Mouse (Mus musculus) adrenal gland, postnatal 36 days (tissue): ENCODE results near the gene Crlf1. TPM values are rescaled to one million over a fixed set of nuclear protein-coding genes. Genes with fewer than 3 reads are reported as not detected.
A peak's percentile ranks its signal among the peaks of the same experiment; 100 is the strongest.
"Not testable (repeated sequence)": the region's sequence is repeated elsewhere in the genome, so short reads cannot be mapped to it uniquely, and the experiment has no call there.

Experiments
- DNase-seq, 2 experiments: peaks; one replicate each; pipeline ENCODE4 v3.0.0; 2021; ENCODE audit warnings: mixed read lengths in 1 of 2
- total RNA-seq, 2 experiments: library from RNA; stranded (reverse); gene quantifications; 2 replicates each; pipeline ENCODE4 v1.2.3; 2021

The Crlf1 gene
- total RNA-seq, 2 experiments from 2014 or later: 0.23 to 0.95 TPM

DNA sequence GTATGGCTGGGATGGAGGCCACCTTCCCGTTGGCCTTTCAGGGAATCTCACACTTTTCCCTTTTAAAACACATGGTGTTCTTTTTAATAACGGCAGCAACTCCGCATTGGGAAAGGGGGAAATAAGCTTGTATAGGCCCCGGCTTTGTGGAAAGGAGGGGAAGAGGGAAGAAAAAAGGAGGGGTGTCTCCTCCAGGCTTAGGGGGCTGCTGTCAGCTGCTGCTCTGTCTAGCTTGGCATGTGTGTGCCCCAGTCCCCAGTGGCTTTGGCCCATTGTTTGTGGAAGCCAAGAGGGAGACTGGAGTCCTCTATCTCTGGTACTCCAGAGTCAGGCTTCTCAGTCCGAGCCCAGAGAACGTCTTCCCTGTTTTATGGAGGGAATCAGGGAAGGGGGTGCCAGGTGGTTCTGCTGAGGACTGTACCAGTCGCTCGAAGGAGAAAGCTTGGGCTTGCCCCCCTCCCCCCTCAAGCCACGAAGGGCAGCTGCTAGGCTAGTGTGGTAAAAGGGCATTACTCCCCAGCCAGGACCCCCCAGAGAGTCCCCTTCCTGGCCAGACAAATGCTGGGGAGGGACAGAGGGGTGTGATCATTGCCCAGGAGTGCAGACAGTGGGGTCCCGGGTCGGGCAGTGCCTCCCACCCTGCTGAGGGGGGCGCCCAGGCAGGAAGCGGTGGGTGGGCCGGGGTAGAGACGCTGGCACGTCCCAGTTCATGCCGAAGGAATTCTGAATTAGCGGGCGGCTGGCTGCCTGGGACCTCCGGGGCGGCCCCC is 2.2 kb downstream of the Crlf1 start:
- no peak for DNase-seq

DNA sequence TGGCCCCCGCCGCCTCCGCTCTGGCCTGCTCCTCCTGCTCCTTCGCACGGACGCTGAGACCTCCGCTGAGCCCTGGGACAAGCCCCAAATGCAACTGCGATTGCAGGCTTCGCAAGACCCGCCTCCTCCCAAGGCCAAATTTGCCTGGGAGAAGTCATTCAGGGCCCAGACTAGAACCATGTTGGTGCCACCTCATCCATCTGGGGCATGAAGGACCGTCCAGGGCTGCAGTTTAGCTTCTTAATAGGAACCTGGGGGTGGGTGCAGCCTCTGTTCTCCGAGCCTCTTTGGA is 2.8 kb downstream of the Crlf1 start:
- DNase-seq: peak; percentile 46 to 55

DNA sequence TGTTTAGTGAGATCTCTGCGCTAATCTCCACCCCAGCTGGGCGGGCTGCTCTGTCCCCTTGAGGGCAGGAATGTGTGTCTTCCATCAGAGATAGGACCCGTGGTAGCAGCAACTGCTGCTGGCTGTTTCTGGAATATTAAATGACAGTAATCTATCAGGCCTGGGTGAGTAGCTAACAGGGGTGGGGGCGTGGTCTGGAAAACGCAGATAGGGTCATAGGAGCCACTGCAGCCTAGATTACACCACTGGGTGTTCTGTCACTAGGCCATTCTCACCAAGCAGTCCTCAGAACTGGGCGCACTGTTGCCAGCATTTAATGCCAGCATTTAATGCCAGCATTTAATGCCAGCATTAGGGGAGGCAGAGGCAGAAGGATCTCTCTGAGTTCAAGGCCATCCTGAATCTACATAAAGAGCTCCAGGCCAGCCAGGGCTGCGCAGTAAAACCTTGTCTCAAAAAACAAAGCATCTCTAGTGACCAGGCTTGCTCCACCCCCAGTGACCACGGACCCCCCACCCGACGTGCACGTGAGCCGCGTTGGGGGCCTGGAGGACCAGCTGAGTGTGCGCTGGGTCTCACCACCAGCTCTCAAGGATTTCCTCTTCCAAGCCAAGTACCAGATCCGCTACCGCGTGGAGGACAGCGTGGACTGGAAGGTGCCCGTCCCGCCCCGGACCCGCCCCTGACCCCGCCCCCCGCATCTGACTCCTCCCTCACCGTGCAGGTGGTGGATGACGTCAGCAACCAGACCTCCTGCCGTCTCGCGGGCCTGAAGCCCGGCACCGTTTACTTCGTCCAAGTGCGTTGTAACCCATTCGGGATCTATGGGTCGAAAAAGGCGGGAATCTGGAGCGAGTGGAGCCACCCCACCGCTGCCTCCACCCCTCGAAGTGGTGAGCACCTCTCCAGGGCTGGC is 7.7 kb downstream of the Crlf1 start:
- no peak for DNase-seq

DNA sequence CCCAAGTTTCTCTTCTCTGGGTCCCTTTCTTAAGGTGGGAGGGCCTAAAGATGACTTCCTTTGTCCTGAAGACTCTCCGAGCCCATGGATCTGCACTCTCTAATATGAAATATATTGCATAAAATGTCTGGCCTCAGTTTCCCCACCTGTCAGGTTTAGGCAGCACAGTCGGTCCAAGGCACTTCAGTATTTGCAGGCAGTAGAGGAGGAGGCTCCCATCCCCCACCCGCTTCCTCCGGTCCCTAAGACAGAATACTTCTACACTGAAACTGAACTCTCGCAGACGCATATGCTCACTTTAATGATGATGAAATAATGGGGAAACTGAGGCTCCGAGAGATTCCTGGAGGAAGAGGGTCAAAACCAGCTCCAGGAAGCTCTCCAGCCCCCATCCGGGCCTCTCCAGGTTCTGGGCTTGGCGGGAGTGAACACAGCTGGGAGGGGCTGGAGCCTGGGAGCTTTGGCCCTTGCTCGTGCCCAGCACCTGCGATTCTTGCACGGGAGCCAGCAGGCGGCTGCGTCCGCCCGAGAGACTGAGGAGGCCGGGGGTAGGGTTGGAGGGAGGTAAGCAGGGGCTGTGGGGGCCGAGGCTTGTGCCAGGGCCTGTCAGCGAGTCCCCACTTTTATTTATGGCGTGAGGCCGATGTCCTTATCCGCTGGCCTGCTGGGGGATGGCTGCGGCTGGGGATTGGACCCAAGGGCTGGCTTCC is 9.0 kb downstream of the Crlf1 start:
- no peak for DNase-seq

DNA sequence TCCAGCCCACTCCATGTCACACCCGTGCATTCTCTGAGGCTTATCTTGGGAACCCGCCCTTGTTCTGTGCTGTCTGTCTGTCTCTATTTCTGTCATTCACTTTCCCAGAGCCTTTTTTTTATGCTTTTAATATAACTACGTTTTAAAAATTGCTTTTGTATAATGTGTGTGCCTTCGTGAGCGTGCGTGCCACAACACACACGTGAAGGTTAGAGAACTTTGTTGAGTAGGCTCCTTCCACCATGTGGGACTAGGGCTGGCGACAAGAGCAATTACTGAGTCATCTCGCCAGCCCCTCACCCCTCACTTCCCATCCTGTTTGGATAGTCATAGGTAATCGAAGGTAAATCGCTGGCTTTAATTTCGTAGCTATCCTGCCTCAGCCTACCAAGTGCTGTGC is 9.6 kb downstream of the Crlf1 start:
- no peak for DNase-seq

DNA sequence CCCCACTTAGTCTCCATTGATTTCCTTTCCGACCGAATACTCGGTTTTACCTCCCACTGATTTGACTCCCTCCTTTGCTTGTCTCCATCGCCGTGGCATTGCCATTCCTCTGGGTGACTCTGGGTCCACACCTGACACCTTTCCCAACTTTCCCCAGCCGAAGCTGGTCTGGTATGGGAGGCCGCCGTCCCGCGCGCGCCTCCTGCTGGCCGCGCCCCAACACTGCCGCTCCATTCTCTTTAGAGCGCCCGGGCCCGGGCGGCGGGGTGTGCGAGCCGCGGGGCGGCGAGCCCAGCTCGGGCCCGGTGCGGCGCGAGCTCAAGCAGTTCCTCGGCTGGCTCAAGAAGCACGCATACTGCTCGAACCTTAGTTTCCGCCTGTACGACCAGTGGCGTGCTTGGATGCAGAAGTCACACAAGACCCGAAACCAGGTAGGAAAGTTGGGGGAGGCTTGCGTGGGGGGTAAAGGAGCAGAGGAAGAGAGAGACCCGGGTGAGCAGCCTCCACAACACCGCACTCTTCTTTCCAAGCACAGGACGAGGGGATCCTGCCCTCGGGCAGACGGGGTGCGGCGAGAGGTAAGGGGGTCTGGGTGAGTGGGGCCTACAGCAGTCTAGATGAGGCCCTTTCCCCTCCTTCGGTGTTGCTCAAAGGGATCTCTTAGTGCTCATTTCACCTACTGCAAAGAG is 10.2 kb downstream of the Crlf1 start:
- peak; percentile 68 to 73 for DNase-seq

DNA sequence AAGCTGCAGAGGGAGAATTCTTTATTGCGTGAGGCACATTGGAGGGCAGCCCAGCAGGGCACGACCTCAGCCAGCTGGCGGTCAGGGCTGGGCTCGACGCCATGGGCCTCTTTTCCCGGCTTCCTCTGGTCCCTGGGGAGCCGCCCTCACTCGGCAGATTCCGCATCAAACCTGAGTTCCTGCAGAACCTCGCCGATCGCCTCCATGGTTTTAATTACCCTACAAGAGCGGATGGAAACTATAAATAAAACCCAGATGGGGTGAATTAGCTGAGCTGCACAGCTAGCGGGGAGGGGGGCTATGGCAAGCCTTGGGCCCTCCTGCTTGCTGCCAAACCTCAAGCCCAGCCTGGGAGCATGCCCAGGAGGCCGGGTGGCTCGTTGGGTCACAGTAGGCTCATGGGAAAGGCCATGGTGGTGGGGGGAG is 11.3 kb downstream of the Crlf1 start:
- DNase-seq: peak; percentile 59 to 66

DNA sequence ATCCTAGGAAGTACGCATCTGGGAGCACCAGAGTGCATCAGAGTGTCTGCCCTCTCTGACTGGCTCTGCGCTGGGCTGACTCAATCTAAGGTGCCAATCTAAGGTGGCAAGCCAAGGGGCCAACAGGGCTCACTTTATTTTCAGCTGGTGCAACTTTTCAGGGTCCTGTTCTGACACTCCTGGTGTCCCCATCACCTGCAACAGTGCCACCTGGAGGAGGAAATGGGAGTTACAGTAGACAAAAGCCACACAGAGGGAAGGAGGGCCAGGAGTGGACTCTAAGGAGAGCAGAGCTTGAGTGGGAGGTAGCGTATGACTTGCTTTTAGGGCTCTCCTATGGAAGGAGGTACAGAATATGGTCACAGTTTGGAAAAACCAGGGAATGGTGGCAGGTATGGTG is 11.9 kb downstream of the Crlf1 start:
- DNase-seq: peak; percentile 76 to 81

DNA sequence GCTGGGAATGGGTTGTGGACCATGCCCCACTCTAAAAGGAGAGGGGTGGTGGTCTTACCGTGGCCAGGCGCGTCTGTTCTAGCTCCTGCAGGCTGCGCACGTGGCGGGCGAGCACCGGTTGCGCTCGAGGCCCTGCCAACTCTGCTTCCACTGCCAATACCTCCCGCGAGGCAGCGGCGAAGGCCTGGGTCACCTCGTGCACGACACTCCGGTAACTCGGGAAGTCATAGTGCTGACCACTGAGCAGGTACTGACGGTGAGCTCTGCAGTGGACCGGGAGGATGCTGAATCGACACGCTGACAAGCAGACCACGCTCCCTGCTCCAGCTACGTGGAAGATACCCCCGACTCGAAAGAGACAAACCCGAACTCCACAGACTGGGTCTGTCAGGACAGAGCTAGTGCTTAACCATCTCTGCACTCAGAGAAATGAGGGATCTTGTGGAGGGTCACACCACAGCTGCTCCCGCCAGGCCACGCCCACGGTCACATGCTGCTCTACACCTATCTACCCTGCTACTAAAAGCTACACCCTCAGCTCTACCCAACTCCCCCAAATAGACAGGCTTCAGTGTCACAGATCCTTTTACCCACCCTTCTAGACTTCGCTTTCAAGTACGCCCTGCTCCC is 12.9 kb downstream of the Crlf1 start:
- DNase-seq: peak in 1 of 2 experiments; percentile 39

DNA sequence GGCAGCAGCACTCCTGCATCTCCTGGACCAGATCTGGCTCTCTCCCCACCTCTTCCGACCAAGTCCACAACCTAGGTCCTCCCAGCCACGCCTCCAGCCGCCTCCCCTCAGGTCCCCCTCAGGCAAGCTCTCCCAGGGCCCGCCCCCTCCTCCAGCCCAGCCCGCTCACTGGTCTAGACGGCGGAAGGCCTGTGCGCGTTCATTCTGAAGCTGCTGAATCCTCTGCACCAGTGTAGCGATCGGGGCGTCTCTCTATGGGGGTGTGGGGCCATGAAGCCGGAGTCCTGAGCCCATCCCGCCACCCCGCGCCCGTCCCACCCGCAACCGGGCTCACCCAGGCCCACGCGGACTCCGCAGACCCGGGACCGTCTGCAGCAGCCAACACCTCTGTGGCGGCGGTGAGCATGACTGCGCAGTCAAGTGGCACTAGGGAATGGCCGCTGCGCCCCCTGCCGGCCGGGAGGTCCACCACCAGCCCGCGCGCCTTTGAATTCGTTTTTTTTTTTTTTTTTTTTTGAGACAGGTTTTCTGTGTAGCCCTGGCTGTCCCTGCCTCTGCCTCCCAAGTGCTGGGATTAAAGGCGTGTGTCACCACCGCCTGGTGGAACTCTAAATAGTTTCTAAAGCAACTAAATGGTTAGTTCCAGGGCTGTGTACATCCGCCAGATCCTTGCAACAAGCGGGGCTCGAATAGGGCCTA is 13.5 kb downstream of the Crlf1 start, which contains the start of gene Rex1bd:
Gene Rex1bd (minus strand): TSS at position 425 of the 699 bp plus-strand sequence.
- DNase-seq: peak; percentile 95 to 97

DNA sequence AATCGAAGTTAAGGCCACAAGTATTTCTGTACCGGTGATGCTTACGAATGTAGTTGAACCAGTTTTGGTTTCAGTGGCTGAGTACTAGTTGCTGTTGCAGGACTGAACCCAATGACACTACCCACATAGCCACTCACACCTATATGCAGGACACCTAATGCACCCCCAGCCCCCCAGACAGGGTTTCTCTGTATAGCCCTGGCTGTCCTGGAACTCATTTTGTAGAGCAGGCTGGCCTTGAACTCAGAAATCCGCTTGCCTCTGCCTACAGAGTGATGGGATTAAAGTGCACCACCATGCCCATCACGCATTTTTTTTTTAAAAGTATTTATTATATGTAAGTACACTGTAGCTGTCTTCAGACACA is 14.1 kb downstream of the Crlf1 start:
- no peak for DNase-seq

DNA sequence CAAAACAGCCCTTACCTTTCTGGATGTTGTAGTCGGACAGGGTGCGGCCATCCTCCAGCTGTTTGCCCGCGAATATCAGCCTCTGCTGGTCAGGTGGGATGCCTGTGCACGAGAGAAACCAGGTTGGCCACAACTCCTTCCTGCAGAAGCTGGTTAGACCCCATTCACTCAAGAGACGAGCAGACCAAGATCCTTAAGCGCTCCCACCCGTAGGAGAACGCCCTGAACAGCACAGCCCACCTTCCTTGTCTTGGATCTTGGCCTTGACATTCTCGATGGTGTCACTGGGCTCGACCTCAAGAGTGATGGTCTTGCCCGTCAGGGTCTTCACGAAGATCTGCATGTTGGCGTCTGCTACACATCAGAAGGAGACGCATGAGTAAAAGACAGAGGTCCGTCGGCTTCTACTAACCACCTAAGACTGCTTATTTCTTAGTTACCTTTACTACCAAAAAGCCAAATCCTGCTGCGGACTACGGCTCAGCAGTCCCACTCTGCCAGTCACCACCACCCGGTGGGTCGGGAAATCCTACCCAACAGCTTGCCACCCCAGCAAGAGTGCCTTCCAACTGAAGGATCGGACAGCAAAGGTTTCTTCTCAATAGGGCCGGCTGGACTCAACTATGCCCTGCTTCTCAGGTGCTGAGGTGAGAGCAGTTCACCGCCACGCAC is 16.5 kb downstream of the Crlf1 start:
- no peak for DNase-seq

DNA sequence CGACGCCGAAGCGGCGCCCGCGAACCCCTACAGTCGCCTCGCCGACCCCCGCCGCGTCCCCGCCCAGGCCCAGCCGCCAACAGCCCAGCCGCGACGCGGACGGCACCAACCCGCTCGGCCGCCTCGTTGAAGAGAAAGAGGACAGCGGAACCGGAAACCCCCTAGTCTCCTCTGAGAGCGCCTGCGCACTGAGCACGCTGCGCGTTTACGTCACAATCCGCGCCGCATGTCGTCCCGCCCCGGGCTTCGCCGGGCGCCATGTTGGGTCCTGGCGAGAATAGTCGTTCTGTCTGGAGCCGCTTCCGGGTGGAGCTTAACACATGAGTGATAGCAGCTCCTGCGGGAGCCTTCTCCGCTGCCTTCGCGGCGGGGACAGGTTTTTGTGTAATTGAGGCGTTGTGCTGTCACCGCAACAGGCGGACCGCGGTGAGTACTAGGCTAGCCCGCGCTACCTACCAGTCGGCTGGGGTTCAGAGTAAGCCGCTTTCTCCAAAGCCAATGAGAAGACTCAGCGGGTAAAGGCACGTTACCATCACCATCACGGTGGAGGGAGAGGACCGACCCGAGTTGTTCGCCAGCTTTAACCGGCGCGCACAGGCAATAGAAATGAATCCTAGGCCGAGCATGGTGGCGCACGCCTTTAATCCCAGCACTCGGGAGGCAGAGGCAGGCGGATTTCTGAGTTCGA is 17.4 kb downstream of the Crlf1 start, which contains the start of gene Uba52:
Gene Uba52 (minus strand): TSS at position 574 of the 688 bp plus-strand sequence.
- peak; percentile 97 to 98 for DNase-seq

DNA sequence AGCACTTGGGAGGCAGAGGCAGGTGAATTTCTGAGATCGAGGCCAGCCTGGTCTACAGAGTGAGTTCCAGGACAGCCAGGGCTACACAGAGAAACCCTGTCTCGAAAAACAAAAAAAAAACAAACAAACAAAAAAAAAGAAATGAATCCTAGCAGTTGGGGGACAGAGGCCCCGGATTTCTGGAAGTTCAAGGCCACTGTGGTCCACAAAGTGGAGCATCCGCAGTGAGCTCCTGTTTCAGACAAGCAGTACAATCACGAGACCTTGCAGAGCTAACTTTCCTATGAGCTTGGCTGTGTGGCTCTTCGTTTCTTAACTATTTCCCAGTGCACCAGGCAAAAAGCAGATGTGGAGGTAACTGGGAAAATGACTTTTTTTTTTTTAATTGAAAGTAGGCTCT is 18.2 kb downstream of the Crlf1 start:
- DNase-seq: not testable (repeated sequence)

DNA sequence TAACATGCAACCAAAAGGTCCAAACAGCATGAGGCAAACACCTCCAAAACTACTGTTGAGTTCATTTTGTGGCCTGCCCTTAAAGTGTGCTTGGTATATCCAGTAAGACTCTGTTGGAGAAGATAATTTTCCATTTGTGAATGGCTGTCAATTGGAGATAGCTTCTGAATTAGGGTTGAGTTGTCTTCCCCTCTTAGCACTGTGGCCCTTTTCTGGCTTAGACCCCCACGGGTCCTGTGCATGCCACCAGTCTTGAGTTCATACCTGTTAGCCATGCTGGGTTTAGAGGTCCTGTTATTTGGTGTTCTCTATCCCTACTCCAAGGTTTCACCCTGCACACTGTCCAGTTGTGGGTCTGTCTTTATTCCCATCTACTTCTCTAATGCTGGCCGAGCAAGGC is 18.8 kb downstream of the Crlf1 start:
- DNase-seq: no peak

DNA sequence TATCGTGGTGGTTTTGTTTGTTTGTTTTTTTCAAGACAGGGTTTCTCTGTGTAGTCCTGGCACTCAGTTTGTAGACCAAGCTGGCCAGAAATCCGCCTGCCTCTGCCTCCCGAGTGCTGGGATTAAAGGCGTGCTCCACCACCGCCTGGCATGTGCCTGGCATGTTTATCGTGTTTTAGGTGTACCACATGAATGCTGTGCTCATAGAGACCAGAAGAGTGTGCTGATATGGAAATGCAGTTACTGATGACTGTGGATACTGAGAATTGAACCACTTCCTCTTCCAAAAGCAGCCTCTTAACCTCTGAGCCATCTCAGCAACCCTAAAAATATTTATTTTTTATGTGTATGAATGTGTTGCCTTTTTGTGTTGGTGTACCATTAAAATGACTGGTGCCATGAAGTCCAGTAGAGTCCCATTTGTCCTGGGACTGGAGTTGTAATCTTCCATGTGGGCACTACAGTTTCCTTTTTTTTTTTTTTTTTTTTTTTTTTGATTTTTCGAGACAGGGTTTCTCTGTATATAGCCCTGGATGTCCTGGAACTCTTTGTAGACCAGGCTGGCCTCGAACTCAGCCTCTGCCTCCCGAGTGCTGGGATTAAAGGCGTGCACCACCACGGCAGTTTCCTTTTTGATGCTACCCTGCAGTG is 19.4 kb downstream of the Crlf1 start:
- DNase-seq: no peak

DNA sequence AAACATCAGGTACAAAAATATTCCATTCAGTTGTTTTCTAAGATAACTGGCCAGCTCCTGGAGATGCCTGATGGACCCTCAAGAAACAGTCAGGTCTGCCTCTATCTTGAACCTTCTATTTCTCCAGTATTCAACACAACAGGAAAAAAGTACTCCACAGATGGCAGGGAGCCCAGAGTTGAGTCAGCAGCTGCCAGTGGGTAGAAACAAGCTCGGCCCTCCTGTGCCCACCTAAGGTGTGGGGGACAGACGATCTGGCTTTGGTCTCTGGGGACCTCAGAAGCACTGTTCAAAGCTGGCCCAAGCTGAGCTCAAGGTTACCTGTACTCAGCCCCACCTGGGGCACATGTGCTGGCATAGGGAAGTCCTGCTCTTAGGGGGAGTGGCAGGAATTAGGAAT is 20.5 kb downstream of the Crlf1 start:
- peak; percentile 84 to 88 for DNase-seq

DNA sequence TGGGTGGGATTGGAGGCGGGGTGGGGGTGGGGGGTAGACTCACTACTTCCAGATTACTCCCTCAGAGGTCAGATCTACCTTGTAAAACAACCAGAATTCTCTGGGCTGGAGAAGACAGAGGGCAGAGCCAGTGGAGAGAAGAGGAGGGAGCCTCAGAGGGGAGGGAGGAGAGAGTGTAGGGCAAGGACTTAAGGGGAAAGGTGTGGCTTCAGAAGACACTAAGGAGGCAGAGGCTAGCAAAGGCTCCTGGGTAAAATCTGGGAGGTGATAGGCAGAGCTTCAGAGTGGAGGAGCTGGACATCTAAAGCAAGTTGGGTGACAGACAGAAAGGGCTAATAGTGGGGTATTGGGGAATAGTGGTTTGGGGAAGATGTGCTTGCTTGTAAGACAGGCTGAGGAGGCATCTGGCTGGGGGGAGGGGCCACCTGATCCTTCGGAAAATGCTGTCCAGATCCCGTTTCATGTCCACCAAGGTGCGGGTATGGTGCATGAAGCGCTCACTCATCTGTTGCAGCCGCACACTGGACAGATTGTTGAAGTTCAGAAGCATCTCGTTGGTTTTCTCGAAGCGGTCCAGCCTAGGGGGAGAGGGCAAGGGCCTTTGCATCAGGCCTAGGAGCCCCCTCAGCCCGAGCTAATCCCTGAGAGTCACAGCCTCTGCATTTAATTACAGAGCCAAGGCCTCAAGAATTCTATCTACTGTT is 25.1 kb downstream of the Crlf1 start:
- no peak for DNase-seq
